Mouse (Mus musculus) left cerebral cortex, postnatal 10 days (tissue): ENCODE measurements around the gene Brd1. TPM values are rescaled to one million over a fixed set of nuclear protein-coding genes. Genes with fewer than 3 reads are reported as not detected.
"Not testable (repeated sequence)": the region's sequence is repeated elsewhere in the genome, so short reads cannot be mapped to it uniquely, and the experiment has no call there.

Source experiments
- DNase-seq, 2 experiments: peaks; one replicate each; pipeline ENCODE4 v3.0.0; 2021 to 2022; ENCODE audit warnings: low spot score in 2 of 2, mixed read lengths in 1 of 2; ENCODE audit errors: extremely low spot score in 1 of 2
- intact Hi-C: fragments of 180-260 bp; cut with DNase I; formaldehyde crosslinking; loops from one replicate; pipeline ENCODE4 v1.15.1; 2025
- total RNA-seq, 2 experiments: library from RNA; stranded (reverse); gene quantifications; 2 replicates each; pipeline ENCODE4 v1.2.3; 2021

Gene Brd1
- total RNA-seq, 2 experiments from 2014 or later: 47.7 to 48.7 TPM

- intact Hi-C loops: no loop called here
- peak; percentile 52 to 82 for DNase-seq
Observed at GRCm38 (mm10) chr15:88733041-88733751, 837 bp downstream of the Brd1 start.

GRCm38 (mm10) chr15:88732405-88733020, 1.5 kb downstream of the Brd1 start:
- DNase-seq: no peak
- intact Hi-C loops: no loop called here

- intact Hi-C loops: no loop called here
- no peak for DNase-seq
Observed at GRCm38 (mm10) chr15:88730717-88731116, 3.3 kb downstream of the Brd1 start.

- intact Hi-C loops: no loop called here
- no peak for DNase-seq
Observed at GRCm38 (mm10) chr15:88727204-88727603, 6.8 kb downstream of the Brd1 start.

GRCm38 (mm10) chr15:88725036-88725435, 9.0 kb downstream of the Brd1 start:
- DNase-seq: no peak
- intact Hi-C loops: no loop called here

- intact Hi-C loops: no loop called here
- DNase-seq: no peak
Observed at GRCm38 (mm10) chr15:88724311-88724710, 9.7 kb downstream of the Brd1 start.

GRCm38 (mm10) chr15:88723205-88723604, 10.8 kb downstream of the Brd1 start:
- no peak for DNase-seq
- intact Hi-C loops: no loop called here

- intact Hi-C loops: no loop called here
- no peak for DNase-seq
Observed at GRCm38 (mm10) chr15:88717239-88717638, 16.8 kb downstream of the Brd1 start.

GRCm38 (mm10) chr15:88716350-88716749, 17.7 kb downstream of the Brd1 start:
- no peak for DNase-seq
- intact Hi-C loops: no loop called here

- intact Hi-C loops: no loop called here
- no peak for DNase-seq
Observed at GRCm38 (mm10) chr15:88714021-88714589, 19.9 kb downstream of the Brd1 start.

GRCm38 (mm10) chr15:88712501-88712900, 21.5 kb downstream of the Brd1 start:
- intact Hi-C loops: no loop called here
- DNase-seq: no peak

- DNase-seq: no peak
- intact Hi-C loops: no loop called here
Observed at GRCm38 (mm10) chr15:88709878-88710277, 24.2 kb downstream of the Brd1 start.

GRCm38 (mm10) chr15:88708657-88709511, 25.1 kb downstream of the Brd1 start:
- no peak for DNase-seq
- intact Hi-C loops: no loop called here

GRCm38 (mm10) chr15:88708204-88708603, 25.8 kb downstream of the Brd1 start:
- no peak for DNase-seq
- intact Hi-C loops: no loop called here

GRCm38 (mm10) chr15:88706987-88707386, 27.0 kb downstream of the Brd1 start:
- DNase-seq, intact Hi-C loops: not testable (repeated sequence)

- intact Hi-C loops: no loop called here
Observed at GRCm38 (mm10) chr15:88706320-88706719, 27.7 kb downstream of the Brd1 start.

GRCm38 (mm10) chr15:88704284-88704683, 29.7 kb downstream of the Brd1 start:
- DNase-seq: no peak
- intact Hi-C loops: no loop called here

More at GRCm38 (mm10) chr15:88706320-88706719, 27.7 kb downstream of the Brd1 start:
- DNase-seq: no peak

GRCm38 (mm10) chr15:88702501-88702900, 31.5 kb downstream of the Brd1 start:
- no peak for DNase-seq
- intact Hi-C loops: no loop called here

- peak in 1 of 2 experiments; percentile 49 for DNase-seq
- intact Hi-C loops: no loop called here
Observed at GRCm38 (mm10) chr15:88700759-88701158, 33.3 kb downstream of the Brd1 start.
